Mouse (Mus musculus) right cerebral cortex, postnatal 4 days (tissue): ENCODE measurements around the gene Vmn1r69.

Source experiments
- DNase-seq: peaks from one replicate; pipeline ENCODE4 v3.0.0-alpha.2; 2022

Vmn1r69 gene

DNA sequence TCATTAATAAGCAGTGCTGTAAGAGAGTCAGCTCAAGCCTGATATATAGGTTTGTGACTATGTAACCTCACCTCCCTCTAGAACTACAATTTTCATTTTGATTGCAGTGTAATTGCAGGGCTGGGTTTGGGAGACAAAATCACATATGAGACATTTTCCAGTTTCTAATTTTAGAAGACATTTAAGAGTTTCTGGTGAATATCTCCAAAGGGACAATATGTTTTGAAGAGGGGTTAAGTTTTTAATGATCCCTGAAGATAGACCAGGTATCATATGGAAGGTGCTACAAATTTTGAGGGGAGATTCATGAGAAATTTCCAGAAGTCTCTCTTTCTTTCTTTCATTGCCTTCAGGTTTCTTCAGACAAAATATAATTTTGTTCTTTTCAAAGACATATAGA is at the start of gene Vmn1r69:
Gene Vmn1r69 (minus strand): TSS at position 101 of the 400 bp plus-strand sequence.
- no peak for DNase-seq

DNA sequence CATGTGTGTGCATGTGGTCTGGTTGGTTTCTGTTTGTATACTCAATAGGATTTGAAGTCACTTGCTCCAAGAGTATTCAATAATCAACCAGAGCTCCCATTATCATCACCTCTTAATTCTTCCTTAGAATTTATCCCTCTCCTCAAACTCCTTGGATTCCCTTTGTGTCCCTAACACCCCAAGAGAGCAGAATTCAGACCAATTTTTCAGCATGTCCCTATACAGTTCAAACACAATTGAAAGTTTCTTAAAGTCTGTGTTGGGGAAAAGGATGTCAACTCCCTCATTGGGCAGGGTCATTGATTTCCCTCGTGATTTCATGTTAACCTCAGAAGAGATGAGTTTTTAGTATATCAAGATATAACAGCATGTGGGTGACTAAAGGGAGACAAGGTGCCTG is 17.8 kb upstream of the Vmn1r69 start, which contains the start of gene Vmn1r70:
Gene Vmn1r70 (plus strand): TSS at position 301 of the 400 bp plus-strand sequence.
- no peak for DNase-seq

DNA sequence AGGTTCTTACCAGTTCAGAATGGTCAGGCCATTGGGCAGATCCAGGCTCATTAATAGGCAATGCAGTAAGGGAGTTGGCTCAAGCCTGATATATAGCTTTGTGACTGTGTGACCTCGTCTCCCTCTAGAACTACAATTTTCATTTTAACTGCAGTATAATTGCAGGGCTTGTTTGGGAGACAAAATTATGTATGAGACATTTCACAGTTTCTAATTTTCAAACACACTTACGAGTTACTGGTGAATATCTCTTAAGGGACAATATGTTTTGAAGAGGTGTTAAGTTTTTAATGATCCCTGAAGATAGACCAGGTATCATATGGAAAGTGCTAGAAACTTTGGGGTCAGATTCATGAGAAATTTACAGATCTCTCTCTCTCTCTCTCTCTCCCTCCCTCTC is 55.1 kb downstream of the Vmn1r69 start, which contains the start of gene Vmn1r68:
Gene Vmn1r68 (minus strand): TSS at position 101 of the 400 bp plus-strand sequence.
- DNase-seq: no peak
